Mouse (Mus musculus): ENCODE data around the gene Nbea. TPM values are rescaled to one million over a fixed set of nuclear protein-coding genes. Genes with fewer than 3 reads are reported as not detected.

The Nbea gene
- polyA plus RNA-seq, 1 experiment from 2014 or later = 8.9 TPM

DNA sequence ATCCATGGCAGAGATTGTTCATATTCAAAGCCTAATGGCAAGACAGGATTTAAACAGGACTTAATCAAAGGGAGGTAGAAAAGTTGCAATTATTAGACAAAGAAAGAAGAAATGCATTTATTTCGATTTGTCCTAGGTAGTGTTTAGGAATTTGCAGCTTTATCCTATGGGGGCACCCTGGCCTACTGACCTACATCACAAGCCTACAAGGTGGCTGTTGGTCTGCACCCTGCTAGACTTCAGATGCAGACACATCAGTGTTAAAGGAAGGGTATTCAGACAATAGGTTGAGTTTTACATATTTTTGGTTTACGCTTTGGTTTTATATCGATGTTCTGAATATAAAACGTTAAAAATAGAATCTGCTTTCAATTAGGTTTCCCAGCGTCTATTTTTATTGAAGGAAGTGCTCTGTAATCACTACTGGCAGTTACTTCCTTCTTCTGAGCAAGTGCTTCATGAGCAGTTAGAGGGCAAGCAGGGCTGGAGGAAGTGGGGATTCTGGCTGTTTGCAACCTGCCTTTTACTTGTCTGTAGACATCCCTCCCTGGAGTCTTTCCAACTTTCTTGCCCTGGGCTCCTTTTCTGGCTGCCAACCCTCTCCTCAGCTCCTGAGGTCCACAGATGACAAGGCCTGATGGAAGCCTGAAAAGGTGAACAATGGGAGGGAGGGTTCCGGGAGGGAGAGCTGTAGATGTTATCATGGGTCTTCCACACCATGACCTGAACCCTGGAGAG is 366.7 kb downstream of the Nbea start:
- 72% methylated on average over 6 of the region's 6 CpGs for WGBS
- H3K27me3 ChIP-seq (replicated peaks) = no peaks in the 10 kb centered on the region

DNA sequence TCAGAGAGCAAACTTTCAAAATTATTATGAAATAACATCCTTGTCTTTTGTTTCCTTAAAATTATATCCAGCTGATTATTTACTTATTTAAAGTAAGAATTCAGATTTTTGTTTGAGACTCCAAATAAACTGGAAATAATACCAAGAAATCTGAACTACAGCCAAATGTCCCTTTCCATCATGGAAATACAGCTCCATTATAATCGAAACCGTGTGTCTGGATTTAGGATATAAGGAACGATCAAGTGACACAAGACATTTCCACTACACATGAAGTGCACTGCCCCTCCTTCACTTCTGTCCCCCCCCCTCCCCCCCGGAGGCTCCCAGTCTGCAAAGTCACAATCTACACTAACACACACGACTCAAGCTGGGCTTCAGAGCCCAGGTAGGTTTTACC is 367.4 kb downstream of the Nbea start:
- H3K4me1 ChIP-seq = no peaks in the 10 kb centered on the region
- no peak overlapping the region for H3K4me2 ChIP-seq
- no peak overlapping the region for H3K27ac ChIP-seq
- no peaks in the 10 kb centered on the region for H3K9me3 ChIP-seq
- ATAC-seq (ENCODE audit: insufficient read depth, low FRiP score, low read depth) = no peak
- no peak overlapping the region for H3K9ac ChIP-seq
- H3K4me3 ChIP-seq (replicated peaks) = no peak overlapping the region
- H3K27me3 ChIP-seq (replicated peaks) = no peaks in the 10 kb centered on the region
- no peaks in the 10 kb centered on the region for H3K36me3 ChIP-seq
- WGBS = 61% methylated on average over 5 of the region's 5 CpGs

More for the DNA sequence above, 366.7 kb downstream of the Nbea start:
- ATAC-seq (ENCODE audit: insufficient read depth, low FRiP score, low read depth) = no peak
- H3K9ac ChIP-seq = no peak overlapping the region
- no peaks in the 10 kb centered on the region for H3K9me3 ChIP-seq
- H3K4me3 ChIP-seq (replicated peaks) = no peak overlapping the region
- no peak overlapping the region for H3K27ac ChIP-seq
- no peaks in the 10 kb centered on the region for H3K4me1 ChIP-seq
- H3K4me2 ChIP-seq = no peak overlapping the region
- H3K36me3 ChIP-seq = no peaks in the 10 kb centered on the region

DNA sequence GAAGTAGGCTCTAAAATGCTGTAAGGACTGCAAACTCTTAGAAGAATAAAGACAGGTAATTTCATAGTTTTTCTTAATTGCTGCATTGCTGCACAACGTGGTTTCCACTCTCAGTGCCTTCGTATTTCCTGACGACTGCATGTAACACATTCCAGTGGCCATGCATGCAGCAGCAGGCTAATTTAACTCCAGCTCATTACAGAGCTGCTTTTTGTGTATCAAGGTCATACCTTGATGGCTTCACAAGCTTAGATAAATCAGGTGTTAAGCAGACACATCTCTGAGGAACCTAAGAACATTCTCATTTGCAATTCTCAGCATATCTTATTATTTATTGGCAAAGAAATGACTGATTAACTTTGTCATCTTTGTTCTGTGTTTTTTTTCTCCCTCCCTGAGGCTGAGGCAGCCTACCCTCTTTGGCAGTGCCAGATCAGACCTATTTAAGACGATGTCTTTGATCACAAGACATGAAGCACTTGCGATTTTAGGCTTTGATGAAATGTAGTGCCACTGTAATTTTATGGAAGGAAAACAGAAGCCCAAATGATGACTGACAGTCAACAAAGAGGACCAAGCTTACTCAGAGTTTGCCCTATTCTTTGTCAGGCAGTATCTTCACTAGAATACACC is 368.4 kb downstream of the Nbea start:
- no peaks in the 10 kb centered on the region for H3K9me3 ChIP-seq
- no peak overlapping the region for H3K4me3 ChIP-seq (replicated peaks)
- no peak overlapping the region for H3K4me2 ChIP-seq
- no peak overlapping the region for H3K27ac ChIP-seq
- no peaks in the 10 kb centered on the region for H3K36me3 ChIP-seq
- no peaks in the 10 kb centered on the region for H3K4me1 ChIP-seq
- WGBS = 71% methylated on average over 5 of the region's 5 CpGs
- no peak for ATAC-seq (ENCODE audit: insufficient read depth, low FRiP score, low read depth)
- H3K9ac ChIP-seq = no peak overlapping the region
- H3K27me3 ChIP-seq (replicated peaks) = no peaks in the 10 kb centered on the region

DNA sequence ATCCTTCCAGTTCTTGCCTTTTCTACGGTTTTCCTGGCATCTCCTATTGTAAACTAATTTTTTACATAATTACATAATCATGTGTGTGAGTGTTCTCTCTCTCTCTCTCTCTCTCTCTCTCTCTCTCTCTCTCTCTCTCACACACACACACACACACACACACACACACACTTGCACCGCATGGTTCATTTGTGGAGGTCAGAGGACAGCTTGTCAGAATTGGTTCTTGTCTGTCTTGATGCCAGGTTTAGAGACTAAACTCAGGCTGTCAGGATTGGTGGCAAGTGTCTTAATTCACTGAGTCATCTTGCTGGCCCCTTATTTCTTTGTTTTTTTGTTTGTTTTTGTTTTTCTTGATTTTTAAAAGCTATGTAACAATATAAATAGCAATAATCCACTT is 388.7 kb downstream of the Nbea start:
- H3K4me1 ChIP-seq = no peaks in the 10 kb centered on the region
- 64% methylated on average over 2 of the region's 2 CpGs for WGBS
- no peak overlapping the region for H3K4me2 ChIP-seq
- no peaks in the 10 kb centered on the region for H3K9me3 ChIP-seq
- no peak for ATAC-seq (ENCODE audit: insufficient read depth, low FRiP score, low read depth)
- H3K4me3 ChIP-seq (replicated peaks) = no peak overlapping the region
- no peaks in the 10 kb centered on the region for H3K36me3 ChIP-seq
- no peak overlapping the region for H3K9ac ChIP-seq
- H3K27me3 ChIP-seq (replicated peaks) = no peaks in the 10 kb centered on the region
- no peak overlapping the region for H3K27ac ChIP-seq

DNA sequence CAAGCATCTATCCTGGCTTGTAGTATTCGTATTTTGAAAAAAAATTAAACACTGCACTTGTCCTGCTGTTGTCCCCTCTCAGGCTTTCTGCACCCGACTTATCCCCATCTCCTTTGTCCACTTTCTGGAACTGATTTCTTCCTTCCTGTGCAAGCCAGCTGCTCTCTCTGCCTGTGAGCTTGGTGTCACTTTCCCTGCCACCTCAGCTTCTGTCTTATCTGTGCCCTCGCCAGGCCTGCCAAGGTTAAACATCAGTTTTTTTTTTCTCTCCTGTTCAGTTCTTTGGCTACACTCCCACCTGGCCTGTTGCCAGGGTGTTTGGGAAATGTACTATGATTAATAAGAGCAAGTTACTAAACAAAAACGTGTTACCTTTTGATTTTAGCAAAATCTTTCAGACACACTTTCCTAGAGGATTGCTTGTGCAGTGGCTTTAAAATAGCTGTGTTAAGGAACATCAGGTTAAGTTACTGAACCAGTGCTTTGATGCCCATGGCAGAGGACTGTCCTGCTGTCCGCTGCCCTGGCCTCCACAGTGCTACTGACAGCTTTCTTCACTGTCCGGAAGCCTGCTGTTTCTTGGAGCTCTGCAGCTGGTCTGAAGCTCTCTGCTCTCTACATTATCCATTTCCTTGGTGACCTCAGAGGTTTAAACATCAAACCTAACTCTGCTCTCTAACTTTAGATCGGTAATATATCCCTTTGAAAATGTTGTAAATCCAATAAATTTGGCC is 389.5 kb downstream of the Nbea start:
- H3K36me3 ChIP-seq = no peaks in the 10 kb centered on the region
- H3K4me3 ChIP-seq (replicated peaks) = no peak overlapping the region
- no peak overlapping the region for H3K9ac ChIP-seq
- H3K27me3 ChIP-seq (replicated peaks) = no peaks in the 10 kb centered on the region
- no peaks in the 10 kb centered on the region for H3K9me3 ChIP-seq
- ATAC-seq (ENCODE audit: insufficient read depth, low FRiP score, low read depth) = no peak
- H3K27ac ChIP-seq = no peak overlapping the region
- 48% methylated on average over 7 of the region's 7 CpGs for WGBS
- H3K4me1 ChIP-seq = no peaks in the 10 kb centered on the region
- no peak overlapping the region for H3K4me2 ChIP-seq

DNA sequence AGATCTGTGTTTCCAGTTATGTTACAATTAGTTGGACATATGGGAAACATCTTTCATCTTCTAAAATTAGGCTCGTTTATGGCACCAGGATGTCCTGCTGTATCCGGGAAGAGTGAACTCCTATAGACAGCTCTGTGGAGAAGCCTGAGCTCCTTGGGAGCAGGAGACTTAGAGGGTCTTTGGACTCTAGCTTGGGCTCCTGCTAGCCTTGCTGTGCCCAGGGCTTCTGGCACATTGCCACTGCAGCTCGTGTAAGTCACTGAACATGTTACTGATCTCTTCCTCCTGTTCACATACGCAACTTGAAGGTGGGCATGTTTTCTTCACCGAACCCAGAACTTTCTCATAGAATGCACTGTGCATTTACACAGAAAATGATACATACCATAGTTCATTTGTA is 391.2 kb downstream of the Nbea start:
- no peak overlapping the region for H3K4me2 ChIP-seq
- H3K27ac ChIP-seq = no peak overlapping the region
- peaks cover 4% of the 10 kb centered on the region; the same call in 1 of the 2 replicates for H3K4me1 ChIP-seq
- H3K9ac ChIP-seq = no peak overlapping the region
- H3K36me3 ChIP-seq = no peaks in the 10 kb centered on the region
- H3K27me3 ChIP-seq (replicated peaks) = no peaks in the 10 kb centered on the region
- 74% methylated on average over 5 of the region's 5 CpGs for WGBS
- H3K9me3 ChIP-seq = no peaks in the 10 kb centered on the region
- no peak for ATAC-seq (ENCODE audit: insufficient read depth, low FRiP score, low read depth)
- no peak overlapping the region for H3K4me3 ChIP-seq (replicated peaks)

DNA sequence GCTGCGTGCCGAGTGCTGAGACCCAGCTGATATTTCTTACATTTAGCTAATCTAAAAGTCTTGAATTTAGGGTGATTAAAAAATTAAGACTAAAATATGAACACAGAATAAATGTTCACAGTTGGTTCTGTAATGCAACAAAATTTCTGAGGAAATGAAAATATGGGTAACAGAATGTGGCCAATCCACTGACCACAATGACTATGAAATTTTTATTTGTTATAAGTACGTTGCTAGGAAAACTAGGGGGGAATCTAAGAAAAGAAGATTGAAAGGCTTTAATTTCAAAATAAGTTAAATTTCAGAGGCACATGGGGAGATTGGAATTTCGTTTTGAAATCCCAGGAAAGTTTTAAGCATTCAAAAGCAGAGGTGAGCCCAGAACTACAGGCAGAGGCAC is 392.9 kb downstream of the Nbea start:
- 78% methylated on average over 4 of the region's 4 CpGs for WGBS
- Histone ChIP-seq H3K27ac (no peak overlapping the region), H3K36me3 (no peaks in the 10 kb centered on the region), H3K4me1 (peaks cover 4% of the 10 kb centered on the region; the same call in 1 of the 2 replicates), H3K9me3 (no peaks in the 10 kb centered on the region), H3K9ac (no peak overlapping the region), H3K27me3 (replicated peaks) (peaks cover 7% of the 10 kb centered on the region; the same call in 1 of the 2 replicates), H3K4me2 (no peak overlapping the region), H3K4me3 (replicated peaks) (no peak overlapping the region)
- no peak for ATAC-seq (ENCODE audit: insufficient read depth, low FRiP score, low read depth)

DNA sequence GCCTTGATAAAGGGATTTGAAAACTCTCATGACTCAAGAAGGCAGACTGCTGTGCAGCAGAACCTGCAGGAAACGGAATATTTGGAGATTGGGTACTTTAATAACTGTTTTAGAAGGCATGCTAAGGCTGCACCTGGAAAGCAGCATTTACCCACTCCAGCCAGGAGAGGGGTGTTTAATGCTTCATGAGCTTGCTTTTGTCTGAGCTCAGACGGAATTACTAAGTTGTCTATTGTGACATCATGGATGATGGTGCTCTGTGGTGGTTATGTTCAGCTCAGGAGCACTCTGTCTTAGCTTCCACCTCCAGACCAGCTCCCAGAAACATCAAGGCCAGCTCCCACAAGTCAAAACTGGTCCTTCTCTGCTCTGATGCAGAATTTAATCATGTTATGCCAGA is 393.6 kb downstream of the Nbea start:
- Histone ChIP-seq H3K27ac (no peak overlapping the region), H3K36me3 (no peaks in the 10 kb centered on the region), H3K9me3 (no peaks in the 10 kb centered on the region), H3K4me3 (replicated peaks) (no peak overlapping the region), H3K4me1 (peaks cover 4% of the 10 kb centered on the region; the same call in 1 of the 2 replicates), H3K27me3 (replicated peaks) (peaks cover 7% of the 10 kb centered on the region; the same call in 1 of the 2 replicates), H3K9ac (no peak overlapping the region), H3K4me2 (no peak overlapping the region)
- WGBS = 67% methylated on average over 2 of the region's 2 CpGs
- no peak for ATAC-seq (ENCODE audit: insufficient read depth, low FRiP score, low read depth)

DNA sequence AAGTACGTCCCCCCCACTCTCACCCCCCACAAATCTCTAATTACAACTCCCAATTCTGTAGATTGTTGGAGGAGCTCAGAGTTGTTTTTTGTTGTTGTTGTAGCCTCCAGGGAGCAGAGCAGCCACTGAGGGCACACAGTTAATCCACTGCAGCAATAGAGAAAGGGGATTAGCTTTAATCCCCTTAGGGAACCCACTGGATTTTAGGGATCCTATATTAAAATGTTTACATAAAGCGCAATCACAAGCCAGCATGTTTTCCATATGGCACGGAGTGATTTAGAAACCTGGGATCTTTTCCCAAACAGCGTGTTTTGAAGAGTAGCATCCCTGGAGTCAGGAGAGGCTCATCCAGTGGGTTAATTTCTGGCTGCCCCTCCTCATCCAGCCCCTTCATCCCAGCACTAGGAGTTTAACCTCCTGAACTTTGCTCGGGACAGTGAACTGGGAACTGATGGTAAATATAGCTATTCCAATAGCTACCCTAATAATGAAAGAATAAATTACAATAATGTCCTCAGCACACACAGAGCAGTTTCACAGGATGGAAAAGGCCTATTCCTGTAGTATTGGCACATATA is 394.8 kb downstream of the Nbea start:
- no peak overlapping the region for H3K27ac ChIP-seq
- H3K4me1 ChIP-seq = peaks cover 4% of the 10 kb centered on the region; the same call in 1 of the 2 replicates
- 46% methylated on average over 5 of the region's 5 CpGs for WGBS
- H3K4me2 ChIP-seq = no peak overlapping the region
- H3K36me3 ChIP-seq = no peaks in the 10 kb centered on the region
- H3K9me3 ChIP-seq = no peaks in the 10 kb centered on the region
- no peak for ATAC-seq (ENCODE audit: insufficient read depth, low FRiP score, low read depth)
- H3K9ac ChIP-seq = no peak overlapping the region
- peaks cover 8% of the 10 kb centered on the region; the same call in 1 of the 2 replicates for H3K27me3 ChIP-seq (replicated peaks)
- H3K4me3 ChIP-seq (replicated peaks) = no peak overlapping the region

DNA sequence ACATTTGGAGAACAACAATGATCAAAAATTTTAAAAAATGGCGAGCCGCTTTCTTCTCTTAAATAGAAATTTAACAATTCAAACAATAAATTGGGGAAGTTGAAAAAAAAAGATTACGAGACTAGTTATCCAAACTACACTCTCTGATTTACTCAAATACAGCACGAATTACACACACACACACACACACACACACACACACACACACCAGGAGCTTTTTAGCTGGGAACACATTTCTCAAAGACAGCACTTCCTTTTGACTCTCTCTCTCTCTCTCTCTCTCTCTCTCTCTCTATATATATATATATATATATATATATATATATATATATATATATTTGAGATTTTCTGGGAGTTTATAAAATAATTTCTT is 395.3 kb downstream of the Nbea start:
- Histone ChIP-seq H3K4me1 (peaks cover 4% of the 10 kb centered on the region; the same call in 1 of the 2 replicates), H3K9ac (no peak overlapping the region), H3K27ac (no peak overlapping the region), H3K4me2 (peak overlapping the region; percentile 65), H3K9me3 (no peaks in the 10 kb centered on the region), H3K4me3 (replicated peaks) (peak overlapping the region; percentile 41; the same call in 1 of the 2 replicates), H3K27me3 (replicated peaks) (peaks cover 13% of the 10 kb centered on the region), H3K36me3 (no peaks in the 10 kb centered on the region)
- ATAC-seq (ENCODE audit: insufficient read depth, low FRiP score, low read depth) = no peak
- 25% methylated on average over 4 of the region's 4 CpGs for WGBS

DNA sequence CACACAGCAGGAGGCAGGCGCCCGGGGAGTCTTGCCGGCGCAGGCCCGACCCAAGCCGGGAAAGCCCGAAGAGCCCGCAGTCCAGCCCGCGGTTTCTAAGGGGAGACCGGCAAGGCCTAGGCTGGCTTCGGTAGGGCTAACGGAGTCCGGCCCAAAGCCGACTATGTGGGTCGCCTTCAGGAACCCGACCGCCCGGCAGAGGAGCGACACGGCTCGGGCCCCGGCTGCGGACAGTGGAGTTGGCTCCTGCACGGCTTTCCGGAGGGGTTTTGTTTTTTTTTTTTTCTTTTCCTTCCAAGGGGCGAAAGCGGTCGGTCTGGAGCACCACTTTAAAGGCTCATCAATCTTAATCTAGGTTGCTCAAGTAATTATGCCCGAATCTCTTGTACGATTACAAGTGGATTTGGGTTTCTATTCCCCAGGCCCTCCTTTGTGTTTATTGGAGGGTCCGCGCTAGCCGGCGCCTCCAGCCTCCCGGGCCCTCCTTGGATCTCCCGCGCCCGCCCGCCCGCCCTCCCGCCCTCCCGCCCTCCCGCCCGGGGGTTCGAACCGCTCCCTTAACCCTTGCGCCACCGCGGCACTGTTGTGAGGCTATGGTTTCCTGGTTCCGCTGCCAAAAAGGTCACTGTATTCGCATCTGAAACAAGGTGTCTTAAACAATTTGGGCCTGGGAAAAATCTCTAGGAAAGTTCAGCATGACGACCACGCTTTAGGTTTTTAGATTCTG is 395.9 kb downstream of the Nbea start:
- WGBS = 3% methylated on average over 54 of the region's 54 CpGs
- H3K9me3 ChIP-seq = no peaks in the 10 kb centered on the region
- peak overlapping the region; percentile 41 for H3K4me3 ChIP-seq (replicated peaks)
- peak overlapping the region; percentile 45; the same call in 1 of the 2 replicates for H3K27ac ChIP-seq
- H3K4me2 ChIP-seq = peak overlapping the region; percentile 65
- 0 out of 2 replicates have a peak overlapping the region, but pooled peaks have one; percentile 26 for H3K9ac ChIP-seq
- peaks cover 18% of the 10 kb centered on the region for H3K27me3 ChIP-seq (replicated peaks)
- no peaks in the 10 kb centered on the region for H3K36me3 ChIP-seq
- peak; percentile 52; the same call in 1 of the 2 replicates for ATAC-seq (ENCODE audit: insufficient read depth, low FRiP score, low read depth)
- H3K4me1 ChIP-seq = peaks cover 4% of the 10 kb centered on the region; the same call in 1 of the 2 replicates

All from stomach, embryonic 15.5 days (tissue).